Mouse (Mus musculus): ENCODE data around the gene Gm28305. TPM values are rescaled to one million over a fixed set of nuclear protein-coding genes. Genes with fewer than 3 reads are reported as not detected.

The Gm28305 gene
- total RNA-seq, 2 experiments from 2014 or later: not detected

GRCm38 (mm10) chr9:104080038-104080437 is 39.6 kb downstream of the Gm28305 start:
- no peak overlapping the region for H3K27ac ChIP-seq
- TF ChIP-seq CTCF (conservative IDR thresholded peaks at IDR 0.05): no peak
- no peak for DNase-seq (ENCODE audit: low spot score in 2 of 2)
- no peak overlapping the region for H3K4me3 ChIP-seq

- H3K27ac ChIP-seq: no peak overlapping the region
- H3K4me3 ChIP-seq: no peak overlapping the region
- DNase-seq (ENCODE audit: low spot score in 2 of 2): no peak
- TF ChIP-seq CTCF (conservative IDR thresholded peaks at IDR 0.05): no peak
These were observed 45.4 kb downstream of the Gm28305 start for GRCm38 (mm10) chr9:104085730-104086429.

GRCm38 (mm10) chr9:104088555-104088954 is 48.1 kb downstream of the Gm28305 start:
- no peak for DNase-seq (ENCODE audit: low spot score in 2 of 2)
- Histone ChIP-seq H3K27ac (peak overlapping the region; percentile 52; the same call in 1 of the 2 replicates), H3K4me3 (no peak overlapping the region)
- TF ChIP-seq CTCF (conservative IDR thresholded peaks at IDR 0.05): no peak

- no peak overlapping the region for H3K27ac ChIP-seq
- no peak overlapping the region for H3K4me3 ChIP-seq
- no peak for TF ChIP-seq CTCF (conservative IDR thresholded peaks at IDR 0.05)
- DNase-seq (ENCODE audit: low spot score in 2 of 2): no peak
These were observed 52.5 kb downstream of the Gm28305 start for GRCm38 (mm10) chr9:104092945-104093344.

- Histone ChIP-seq H3K4me3 (no peak overlapping the region), H3K27ac (no peak overlapping the region)
- TF ChIP-seq CTCF (conservative IDR thresholded peaks at IDR 0.05): no peak
- no peak for DNase-seq (ENCODE audit: low spot score in 2 of 2)
These were observed 57.8 kb downstream of the Gm28305 start for GRCm38 (mm10) chr9:104098256-104098655.

- no peak for TF ChIP-seq CTCF (conservative IDR thresholded peaks at IDR 0.05)
These were observed 58.6 kb downstream of the Gm28305 start for GRCm38 (mm10) chr9:104099060-104099459.

GRCm38 (mm10) chr9:104100822-104101221 is 60.4 kb downstream of the Gm28305 start:
- TF ChIP-seq CTCF (conservative IDR thresholded peaks at IDR 0.05): no peak
- DNase-seq (ENCODE audit: low spot score in 2 of 2): no peak
- Histone ChIP-seq H3K4me3 (no peak overlapping the region), H3K27ac (no peak overlapping the region)

More at GRCm38 (mm10) chr9:104099060-104099459, 58.6 kb downstream of the Gm28305 start:
- DNase-seq (ENCODE audit: low spot score in 2 of 2): no peak
- Histone ChIP-seq H3K27ac (no peak overlapping the region), H3K4me3 (no peak overlapping the region)

GRCm38 (mm10) chr9:104101458-104101857 is 61.0 kb downstream of the Gm28305 start:
- no peak overlapping the region for H3K27ac ChIP-seq
- no peak overlapping the region for H3K4me3 ChIP-seq
- TF ChIP-seq CTCF (conservative IDR thresholded peaks at IDR 0.05): no peak
- DNase-seq (ENCODE audit: low spot score in 2 of 2): no peak

- DNase-seq (ENCODE audit: low spot score in 2 of 2): no peak
- no peak for TF ChIP-seq CTCF (conservative IDR thresholded peaks at IDR 0.05)
- H3K4me3 ChIP-seq: no peak overlapping the region
- H3K27ac ChIP-seq: no peak overlapping the region
These were observed 61.8 kb downstream of the Gm28305 start for GRCm38 (mm10) chr9:104102301-104102700.

- no peak for TF ChIP-seq CTCF (conservative IDR thresholded peaks at IDR 0.05)
These were observed 62.4 kb downstream of the Gm28305 start for GRCm38 (mm10) chr9:104102901-104103300.

GRCm38 (mm10) chr9:104104986-104105385 is 64.5 kb downstream of the Gm28305 start:
- DNase-seq (ENCODE audit: low spot score in 2 of 2): no peak
- no peak overlapping the region for H3K27ac ChIP-seq
- no peak for TF ChIP-seq CTCF (conservative IDR thresholded peaks at IDR 0.05)
- H3K4me3 ChIP-seq: no peak overlapping the region

More at GRCm38 (mm10) chr9:104102901-104103300, 62.4 kb downstream of the Gm28305 start:
- Histone ChIP-seq H3K27ac (no peak overlapping the region), H3K4me3 (no peak overlapping the region)
- DNase-seq (ENCODE audit: low spot score in 2 of 2): no peak

GRCm38 (mm10) chr9:104106930-104107329 is 66.5 kb downstream of the Gm28305 start:
- no peak for TF ChIP-seq CTCF (conservative IDR thresholded peaks at IDR 0.05)
- Histone ChIP-seq H3K27ac (no peak overlapping the region), H3K4me3 (no peak overlapping the region)
- no peak for DNase-seq (ENCODE audit: low spot score in 2 of 2)

GRCm38 (mm10) chr9:104107482-104107881 is 67.0 kb downstream of the Gm28305 start:
- no peak for TF ChIP-seq CTCF (conservative IDR thresholded peaks at IDR 0.05)
- DNase-seq (ENCODE audit: low spot score in 2 of 2): no peak
- Histone ChIP-seq H3K4me3 (no peak overlapping the region), H3K27ac (no peak overlapping the region)

- TF ChIP-seq CTCF (conservative IDR thresholded peaks at IDR 0.05): no peak
- Histone ChIP-seq H3K27ac (no peak overlapping the region), H3K4me3 (no peak overlapping the region)
- DNase-seq (ENCODE audit: low spot score in 2 of 2): no peak
These were observed 68.2 kb downstream of the Gm28305 start for GRCm38 (mm10) chr9:104108571-104109143.

Data from layer of hippocampus, adult 2 months (tissue).